Mouse (Mus musculus) E14TG2a.4 (cell line): Measurements from ENCODE around the gene Slitrk1.

Experiments used
- CTCF ChIP-seq: conservative IDR thresholded peaks from 2 replicates; pipeline ENCODE4 v1.5.1; 2014; ENCODE audit warnings: low read length
- NANOG ChIP-seq: IDR thresholded peaks from 2 replicates; pipeline ENCODE4 v1.6.1; 2014; ENCODE audit warnings: borderline replicate concordance, low read length, mixed read lengths
- POU5F1 ChIP-seq: IDR thresholded peaks from 2 replicates; pipeline ENCODE4 v1.6.1; 2014; ENCODE audit warnings: low read length, borderline replicate concordance

- TF ChIP-seq CTCF (no peak), POU5F1 (no peak), NANOG (no peak)
Measured at GRCm38 (mm10) chr14:108909336-108909953, 4.5 kb downstream of the Slitrk1 start.
